Mouse (Mus musculus): ENCODE measurements around the gene Amy2a2.
"Not testable (repeated sequence)": the region's sequence is repeated elsewhere in the genome, so short reads cannot be mapped to it uniquely, and the experiment has no call there.

Gene Amy2a2

DNA sequence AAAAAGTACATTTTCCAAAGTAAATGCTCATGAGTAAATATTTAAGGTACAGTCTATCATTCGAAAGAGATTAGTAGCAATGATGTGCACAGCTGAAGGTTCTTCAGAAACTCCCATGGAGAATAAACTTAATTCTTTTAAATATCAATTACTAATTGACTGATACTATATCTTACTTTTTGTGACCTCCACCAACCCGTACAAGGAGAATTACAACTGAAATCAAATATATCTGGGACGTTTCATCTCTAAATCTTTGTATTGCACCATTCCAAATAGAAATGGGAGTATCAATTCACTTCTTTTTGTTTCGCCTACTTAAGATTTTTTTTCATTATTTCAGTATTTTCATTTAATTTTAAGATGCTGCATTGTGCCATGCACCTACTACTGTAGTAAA is at the start of gene Amy2a2:
Gene Amy2a2, minus strand, starts transcription at position 101 of the 400 bp plus-strand sequence.
- not testable (repeated sequence) for DNase-seq

DNA sequence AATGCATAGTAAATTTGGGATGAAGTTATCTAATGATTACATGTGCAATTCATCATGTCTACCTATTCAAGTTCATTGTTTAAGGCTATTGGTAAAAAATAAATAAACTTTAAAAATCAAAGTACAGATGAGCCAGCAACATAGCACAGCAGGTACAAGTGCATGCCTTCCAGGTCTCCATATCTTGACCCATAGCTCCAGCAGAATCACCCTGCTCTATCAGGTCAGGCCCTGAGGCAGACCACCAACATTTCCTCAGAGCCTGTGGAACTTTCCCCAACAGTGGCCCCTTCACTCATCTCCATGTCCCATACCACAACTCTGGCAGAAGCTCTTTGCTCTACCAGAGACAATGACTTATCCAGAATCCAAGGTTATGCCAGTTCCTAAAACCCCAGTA is 11.0 kb downstream of the Amy2a2 start:
- DNase-seq: not testable (repeated sequence)

DNA sequence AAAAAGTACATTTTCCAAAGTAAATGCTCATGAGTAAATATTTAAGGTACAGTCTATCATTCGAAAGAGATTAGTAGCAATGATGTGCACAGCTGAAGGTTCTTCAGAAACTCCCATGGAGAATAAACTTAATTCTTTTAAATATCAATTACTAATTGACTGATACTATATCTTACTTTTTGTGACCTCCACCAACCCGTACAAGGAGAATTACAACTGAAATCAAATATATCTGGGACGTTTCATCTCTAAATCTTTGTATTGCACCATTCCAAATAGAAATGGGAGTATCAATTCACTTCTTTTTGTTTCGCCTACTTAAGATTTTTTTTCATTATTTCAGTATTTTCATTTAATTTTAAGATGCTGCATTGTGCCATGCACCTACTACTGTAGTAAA is 32.5 kb downstream of the Amy2a2 start, which contains the start of gene Amy2a3:
Gene Amy2a3, minus strand, starts transcription at position 101 of the 400 bp plus-strand sequence.
- not testable (repeated sequence) for DNase-seq

DNA sequence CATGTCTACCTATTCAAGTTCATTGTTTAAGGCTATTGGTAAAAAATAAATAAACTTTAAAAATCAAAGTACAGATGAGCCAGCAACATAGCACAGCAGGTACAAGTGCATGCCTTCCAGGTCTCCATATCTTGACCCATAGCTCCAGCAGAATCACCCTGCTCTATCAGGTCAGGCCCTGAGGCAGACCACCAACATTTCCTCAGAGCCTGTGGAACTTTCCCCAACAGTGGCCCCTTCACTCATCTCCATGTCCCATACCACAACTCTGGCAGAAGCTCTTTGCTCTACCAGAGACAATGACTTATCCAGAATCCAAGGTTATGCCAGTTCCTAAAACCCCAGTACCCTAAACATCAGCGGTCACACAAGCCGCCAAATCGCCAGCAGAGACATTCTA is 43.5 kb downstream of the Amy2a2 start:
- DNase-seq: not testable (repeated sequence)

Measured in kidney, postnatal 36 days (tissue).